8 mouse cellular contexts compared by ENCODE assay signal in genomic region chr2:30470143-30470946, GRCm38 (mm10). TPM values are rescaled to one million over a fixed set of nuclear protein-coding genes. Genes with fewer than 3 reads are reported as not detected.
DNase-seq lines count a peak whose midpoint lies in the region; ATAC-seq and TF ChIP-seq lines count a peak whose summit lies in the region.

No protein-coding gene starts in this region.

- H3K9me3 ChIP-seq in intestine, embryonic 16.5 days (ENCODE audit: control insufficient read depth, low read length) = no peaks in the 10 kb centered on the region
- no peaks in the 10 kb centered on the region for H3K9me3 ChIP-seq in limb, embryonic 14.5 days (ENCODE audit: control insufficient read depth, low read length)
- H3K9me3 ChIP-seq in midbrain, embryonic 16.5 days (replicated peaks; ENCODE audit: control insufficient read depth, low read length, poor library complexity, severe bottlenecking) = no peaks in the 10 kb centered on the region
- H3K9me3 ChIP-seq in stomach, embryonic 16.5 days (replicated peaks; ENCODE audit: control insufficient read depth, low read length) = no peaks in the 10 kb centered on the region

- TF ChIP-seq POLR2A in limb, embryonic 14.5 days (IDR thresholded peaks at IDR 0.05; ENCODE audit: borderline replicate concordance, extremely low read depth, insufficient read depth, insufficient read length) = 0 out of 2 replicates have a peak, but pooled peaks have one; percentile 29

- peaks cover 16% of the 10 kb centered on the region for H3K4me1 ChIP-seq in intestine, embryonic 16.5 days (ENCODE audit: control insufficient read depth, insufficient read depth, low read length)
- H3K4me1 ChIP-seq in limb, embryonic 14.5 days (ENCODE audit: control insufficient read depth, insufficient read depth, low read length) = peaks cover 24% of the 10 kb centered on the region
- H3K4me1 ChIP-seq in midbrain, embryonic 16.5 days (ENCODE audit: control insufficient read depth, insufficient read depth, low read length) = peaks cover 30% of the 10 kb centered on the region
- H3K4me1 ChIP-seq in stomach, embryonic 16.5 days (ENCODE audit: control insufficient read depth, insufficient read depth, low read length) = peaks cover 31% of the 10 kb centered on the region

- peak overlapping the region; percentile 80 for H3K9ac ChIP-seq in intestine, embryonic 16.5 days (ENCODE audit: low read depth, low read length)
- H3K9ac ChIP-seq in limb, embryonic 14.5 days (ENCODE audit: low read depth, low read length, severe bottlenecking) = peak overlapping the region; percentile 63
- peak overlapping the region; percentile 84 for H3K9ac ChIP-seq in midbrain, embryonic 16.5 days (ENCODE audit: low read depth, low read length)
- H3K9ac ChIP-seq in stomach, embryonic 16.5 days (ENCODE audit: low read length) = peak overlapping the region; percentile 76

- under 1% methylated on average over 46 of the region's 46 CpGs for WGBS in intestine, embryonic 16.5 days
- WGBS in limb, embryonic 14.5 days = 1% methylated on average over 46 of the region's 46 CpGs
- under 1% methylated on average over 46 of the region's 46 CpGs for WGBS in midbrain, embryonic 16.5 days
- WGBS in stomach, embryonic 16.5 days = under 1% methylated on average over 46 of the region's 46 CpGs

- no peaks in the 10 kb centered on the region for H3K36me3 ChIP-seq in intestine, embryonic 16.5 days (ENCODE audit: control insufficient read depth, insufficient read depth, low read length)
- H3K36me3 ChIP-seq in limb, embryonic 14.5 days (ENCODE audit: control insufficient read depth, insufficient read depth, low read length) = no peaks in the 10 kb centered on the region
- H3K36me3 ChIP-seq in midbrain, embryonic 16.5 days (ENCODE audit: control insufficient read depth, insufficient read depth, low read length) = no peaks in the 10 kb centered on the region
- no peaks in the 10 kb centered on the region for H3K36me3 ChIP-seq in stomach, embryonic 16.5 days (ENCODE audit: control insufficient read depth, insufficient read depth, low read length)

- H3K27me3 ChIP-seq in intestine, embryonic 16.5 days (replicated peaks; ENCODE audit: control insufficient read depth, insufficient read depth, low read length) = no peaks in the 10 kb centered on the region
- H3K27me3 ChIP-seq in limb, embryonic 14.5 days (ENCODE audit: control insufficient read depth, insufficient read depth, low read length) = no peaks in the 10 kb centered on the region
- H3K27me3 ChIP-seq in midbrain, embryonic 16.5 days (ENCODE audit: control insufficient read depth, insufficient read depth, low read depth, low read length) = no peaks in the 10 kb centered on the region
- no peaks in the 10 kb centered on the region; the same call in 1 of the 2 replicates for H3K27me3 ChIP-seq in stomach, embryonic 16.5 days (ENCODE audit: control insufficient read depth, insufficient read depth, low read length)

- ATAC-seq in intestine, embryonic 16.5 days = peak; percentile 22; the same call in 1 of the 2 replicates
- ATAC-seq in limb, embryonic 14.5 days (ENCODE audit: low FRiP score, low read depth) = peak; percentile 13; the same call in 1 of the 2 replicates
- peak; percentile 9; the same call in 1 of the 2 replicates for ATAC-seq in midbrain, embryonic 16.5 days
- ATAC-seq in stomach, embryonic 16.5 days (ENCODE audit: insufficient read depth, low FRiP score) = peak; percentile 27

- peak; percentile 30 for DNase-seq in thymus, postnatal 14 days
- no peak for DNase-seq in thymus, postnatal 25 days
- DNase-seq in embryo, embryonic 11.5 days (ENCODE audit: low read depth, low spot score) = peak; percentile 67
- peak; percentile 99 for DNase-seq in heart, adult 11 months
- peak; percentile 87 for DNase-seq in limb, embryonic 14.5 days (ENCODE audit: low spot score)

- H3K4me2 ChIP-seq in intestine, embryonic 16.5 days (ENCODE audit: low read depth, low read length) = peak overlapping the region; percentile 100
- peak overlapping the region; percentile 99 for H3K4me2 ChIP-seq in limb, embryonic 14.5 days (replicated peaks; ENCODE audit: low read depth, low read length, severe bottlenecking)
- H3K4me2 ChIP-seq in midbrain, embryonic 16.5 days (ENCODE audit: low read length) = peak overlapping the region; percentile 100
- H3K4me2 ChIP-seq in stomach, embryonic 16.5 days (ENCODE audit: low read depth, low read length) = peak overlapping the region; percentile 76

- H3K27ac ChIP-seq in intestine, embryonic 16.5 days (ENCODE audit: low read length) = peak overlapping the region; percentile 88
- H3K27ac ChIP-seq in limb, embryonic 14.5 days (replicated peaks; ENCODE audit: low read depth, low read length) = peak overlapping the region; percentile 94
- peak overlapping the region; percentile 85 for H3K27ac ChIP-seq in midbrain, embryonic 16.5 days (ENCODE audit: low read length)
- H3K27ac ChIP-seq in stomach, embryonic 16.5 days (ENCODE audit: low read length) = peak overlapping the region; percentile 97

- peak overlapping the region; percentile 58 for H3K4me3 ChIP-seq in intestine, embryonic 16.5 days (ENCODE audit: low read length)
- H3K4me3 ChIP-seq in limb, embryonic 14.5 days (replicated peaks; ENCODE audit: low read length) = peak overlapping the region; percentile 96
- H3K4me3 ChIP-seq in midbrain, embryonic 16.5 days (ENCODE audit: low read depth, low read length) = peak overlapping the region; percentile 82
- peak overlapping the region; percentile 95 for H3K4me3 ChIP-seq in stomach, embryonic 16.5 days (replicated peaks; ENCODE audit: low read length)

RNA-seq across cellular contexts. Expression of gene Ier5l, which starts 3.7 kb away (rescaled TPM):
- polyA plus RNA-seq in intestine, embryonic 16.5 days (2015; fragmentation: Nextera tagmentation; extraction: Ambion mirVana) = 0.61 and 0.75 TPM in 2 replicates
- 31.0 and 47.8 TPM in 2 replicates for polyA plus RNA-seq in limb, embryonic 14.5 days (2012; rRNA removed)
- polyA plus RNA-seq in limb, embryonic 14.5 days (2014; fragmentation: Nextera tagmentation; extraction: Ambion mirVana) = 3.9 and 7.5 TPM in 2 replicates
- 2.0 TPM in 2 replicates for polyA plus RNA-seq in midbrain, embryonic 16.5 days (2015; fragmentation: Nextera tagmentation; extraction: Ambion mirVana)
- polyA plus RNA-seq in stomach, embryonic 16.5 days (2015; fragmentation: Nextera tagmentation; extraction: Ambion mirVana) = 0.56 and 0.83 TPM in 2 replicates

RNA-seq across cellular contexts. Expression of gene Ptpa, which starts 54.5 kb away (rescaled TPM):
- 120 and 132 TPM in 2 replicates for polyA plus RNA-seq in intestine, embryonic 16.5 days (2015; fragmentation: Nextera tagmentation; extraction: Ambion mirVana)
- polyA plus RNA-seq in limb, embryonic 14.5 days (2012; rRNA removed) = 142 and 168 TPM in 2 replicates
- polyA plus RNA-seq in limb, embryonic 14.5 days (2014; fragmentation: Nextera tagmentation; extraction: Ambion mirVana) = 74.5 and 87.6 TPM in 2 replicates
- polyA plus RNA-seq in midbrain, embryonic 16.5 days (2015; fragmentation: Nextera tagmentation; extraction: Ambion mirVana) = 146 and 156 TPM in 2 replicates
- polyA plus RNA-seq in stomach, embryonic 16.5 days (2015; fragmentation: Nextera tagmentation; extraction: Ambion mirVana) = 138 and 146 TPM in 2 replicates

RNA-seq across cellular contexts. Expression of gene Crat, which starts 54.7 kb away (rescaled TPM):
- 25.9 and 29.4 TPM in 2 replicates for polyA plus RNA-seq in intestine, embryonic 16.5 days (2015; fragmentation: Nextera tagmentation; extraction: Ambion mirVana)
- 25.0 and 31.0 TPM in 2 replicates for polyA plus RNA-seq in limb, embryonic 14.5 days (2012; rRNA removed)
- 33.4 and 36.1 TPM in 2 replicates for polyA plus RNA-seq in limb, embryonic 14.5 days (2014; fragmentation: Nextera tagmentation; extraction: Ambion mirVana)
- polyA plus RNA-seq in midbrain, embryonic 16.5 days (2015; fragmentation: Nextera tagmentation; extraction: Ambion mirVana) = 23.6 and 26.0 TPM in 2 replicates
- 27.7 and 29.0 TPM in 2 replicates for polyA plus RNA-seq in stomach, embryonic 16.5 days (2015; fragmentation: Nextera tagmentation; extraction: Ambion mirVana)
